Mouse (Mus musculus) midbrain, embryonic 13.5 days (tissue): ENCODE measurements at regions not wholly inside any gene's neighbourhood (a gene's known extent, or its start where the extent isn't known, plus 50 kb on each side); places are given as distances from the start of the nearest gene placed in this dataset.
"Not testable (repeated sequence)": the region's sequence is repeated elsewhere in the genome, so short reads cannot be mapped to it uniquely, and the experiment has no call there.

ENCODE experiments used
- ATAC-seq: fragments of 200-750 bp; cut with Nextera tagmentation; 2 replicates; pipeline ENCODE4 v1.8.0; 2017; ENCODE audit warnings: mild to moderate bottlenecking, moderate TSS enrichment, moderate library complexity
- H3K27ac ChIP-seq: fragments of 300-500 bp; sonication (generic); 2 replicates; pipeline ENCODE4 v1.5.1; 2015; ENCODE audit warnings: inconsistent platforms, mild to moderate bottlenecking, moderate library complexity
- H3K27me3 ChIP-seq: fragments of 300-500 bp; sonication (generic); 2 replicates; pipeline ENCODE4 v1.6.1; 2015; ENCODE audit warnings: mild to moderate bottlenecking, inconsistent platforms
- H3K36me3 ChIP-seq: fragments of 300-500 bp; sonication (generic); 2 replicates; pipeline ENCODE4 v1.6.1; 2015; ENCODE audit warnings: mild to moderate bottlenecking, inconsistent platforms
- H3K4me1 ChIP-seq: fragments of 300-500 bp; sonication (generic); replicated peaks from 2 replicates; pipeline ENCODE4 v1.6.1; 2015; ENCODE audit warnings: inconsistent platforms
- H3K4me2 ChIP-seq: fragments of 300-500 bp; sonication (generic); replicated peaks from 2 replicates; pipeline ENCODE4 v1.6.1; 2015; ENCODE audit warnings: moderate library complexity, mild to moderate bottlenecking, inconsistent platforms
- H3K4me3 ChIP-seq: fragments of 300-500 bp; sonication (generic); replicated peaks from 2 replicates; pipeline ENCODE4 v1.5.1; 2015; ENCODE audit warnings: mild to moderate bottlenecking, inconsistent platforms
- H3K9ac ChIP-seq: fragments of 300-500 bp; sonication (generic); replicated peaks from 2 replicates; pipeline ENCODE4 v1.6.1; 2015; ENCODE audit warnings: mild to moderate bottlenecking, inconsistent platforms
- H3K9me3 ChIP-seq: fragments of 300-500 bp; sonication (generic); 2 replicates; pipeline ENCODE4 v1.6.1; 2016; ENCODE audit warnings: mild to moderate bottlenecking, inconsistent platforms
- WGBS: fragments of 180-500 bp; shearing (Covaris S2); methylation state at CpG from one replicate; pipeline ENCODE4 v1.1.7; 2015; 5-methylcytosine and 5-hydroxymethylcytosine counted together

DNA sequence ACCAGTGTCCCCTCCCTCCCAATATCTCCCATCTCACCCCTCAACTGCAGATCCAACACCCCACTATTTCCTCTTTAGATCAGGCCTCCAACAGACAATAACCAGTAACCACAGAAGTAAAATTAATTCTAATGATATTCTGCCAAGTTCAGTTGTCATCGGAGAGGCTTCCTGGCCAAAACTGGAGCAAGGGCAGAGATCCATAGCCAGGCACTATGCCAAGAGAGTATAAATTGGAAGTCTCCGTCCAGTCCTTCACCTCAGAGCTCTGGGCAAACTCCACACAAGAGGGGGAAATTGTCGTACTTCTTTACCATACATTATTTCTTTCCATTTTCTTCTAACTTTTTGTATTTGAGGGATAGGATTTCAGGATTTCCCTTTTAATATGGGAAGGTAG is 1353.4 kb upstream of the Aga start:
- ATAC-seq = no peak
- no peaks in the 10 kb centered on the region for H3K27me3 ChIP-seq
- H3K36me3 ChIP-seq = no peaks in the 10 kb centered on the region
- 96% methylated on average over 3 of the region's 3 CpGs for WGBS
- H3K9me3 ChIP-seq = no peaks in the 10 kb centered on the region
- no peak overlapping the region for H3K27ac ChIP-seq
- H3K4me1 ChIP-seq = no peaks in the 10 kb centered on the region
- no peak overlapping the region for H3K4me2 ChIP-seq
- H3K4me3 ChIP-seq = no peak overlapping the region
- no peak overlapping the region for H3K9ac ChIP-seq

DNA sequence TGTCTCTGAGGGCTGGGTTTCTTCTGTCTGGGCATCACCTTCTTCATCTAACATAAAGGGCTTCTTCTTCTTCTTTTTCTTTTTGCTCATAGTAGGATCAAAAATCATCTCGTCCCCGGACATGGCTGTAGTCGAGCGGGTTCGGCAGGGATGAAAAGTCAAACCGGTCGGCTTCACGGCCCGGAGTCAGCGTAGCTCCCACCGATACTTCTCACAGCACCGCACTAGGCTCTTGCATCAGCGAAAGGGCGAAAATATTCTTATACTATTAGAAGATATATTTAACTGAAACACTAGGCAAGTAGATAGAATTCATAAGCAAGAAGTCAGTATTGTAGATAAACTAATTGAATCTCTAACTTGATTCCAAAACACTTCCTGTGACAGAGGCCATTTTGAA is 1314.6 kb upstream of the Aga start:
- ATAC-seq = not testable (repeated sequence)

DNA sequence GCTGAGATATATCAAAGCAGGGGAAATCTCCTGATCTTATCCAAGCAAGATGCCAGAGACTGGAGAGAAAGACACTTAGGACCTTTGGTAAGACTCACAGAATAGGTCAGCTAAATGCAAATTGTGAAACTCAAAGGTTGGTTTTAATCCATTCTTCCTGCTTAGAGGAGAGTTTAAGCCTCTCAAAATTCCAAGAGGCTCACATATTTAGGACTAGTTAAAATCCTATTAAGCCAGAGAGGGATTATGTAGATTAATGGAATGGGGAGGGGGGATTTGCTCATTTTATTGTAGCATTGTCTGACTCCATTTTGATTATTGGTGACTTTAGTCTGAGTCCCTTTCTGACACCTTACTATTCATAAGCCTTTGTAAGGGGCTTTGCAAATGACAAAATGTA is 1284.0 kb upstream of the Aga start:
- Histone ChIP-seq H3K36me3 (no peaks in the 10 kb centered on the region), H3K4me1 (0 out of 2 replicates have a peak, but pooled peaks cover 2% of the 10 kb centered on the region), H3K27ac (no peak overlapping the region), H3K27me3 (peaks cover 25% of the 10 kb centered on the region), H3K9ac (no peak overlapping the region), H3K4me3 (no peak overlapping the region), H3K4me2 (no peak overlapping the region), H3K9me3 (no peaks in the 10 kb centered on the region)
- peak; percentile 48; the same call in 1 of the 2 replicates for ATAC-seq

More for the DNA sequence above, 1314.6 kb upstream of the Aga start:
- not testable (repeated sequence) for H3K9ac ChIP-seq, H3K27me3 ChIP-seq, H3K4me1 ChIP-seq, H3K4me2 ChIP-seq, H3K9me3 ChIP-seq, H3K4me3 ChIP-seq, H3K36me3 ChIP-seq, H3K27ac ChIP-seq
- 95% methylated on average over 14 of the region's 14 CpGs for WGBS

DNA sequence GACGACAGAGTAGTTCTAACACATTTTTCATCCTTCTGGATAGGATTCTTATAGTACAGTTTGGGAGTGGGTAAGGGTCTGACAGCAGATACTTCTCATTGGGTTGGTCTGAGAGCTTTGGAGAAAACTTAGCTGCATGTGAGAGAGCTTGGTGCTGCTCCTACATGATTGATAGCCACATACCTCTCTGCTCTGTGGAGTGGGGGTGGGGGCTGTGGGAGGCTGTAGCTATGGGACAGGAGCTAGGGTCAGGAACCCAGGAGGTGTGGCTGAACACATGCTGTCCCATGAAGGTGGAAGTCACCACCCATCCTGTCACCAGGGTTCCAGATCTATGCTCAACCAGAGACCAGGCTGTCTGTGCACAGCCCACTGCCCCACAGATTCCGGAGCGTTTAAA is 1255.5 kb upstream of the Aga start:
- Histone ChIP-seq H3K27ac (no peak overlapping the region), H3K4me1 (no peaks in the 10 kb centered on the region)
- ATAC-seq = no peak

More for the DNA sequence above, 1255.5 kb upstream of the Aga start:
- 87% methylated on average over 3 of the region's 3 CpGs for WGBS
- H3K4me3 ChIP-seq = no peak overlapping the region
- no peaks in the 10 kb centered on the region for H3K36me3 ChIP-seq
- H3K4me2 ChIP-seq = no peak overlapping the region
- no peak overlapping the region for H3K9ac ChIP-seq
- no peaks in the 10 kb centered on the region for H3K9me3 ChIP-seq
- H3K27me3 ChIP-seq = no peaks in the 10 kb centered on the region
